Mouse (Mus musculus) MEL (cell line): Measurements from ENCODE around the gene Gm13271. TPM values are rescaled to one million over a fixed set of nuclear protein-coding genes. Genes with fewer than 3 reads are reported as not detected.

ENCODE experiments used
- DNase-seq: peaks from one replicate; pipeline ENCODE4 v3.0.0; 2011; ENCODE audit warnings: low read depth, low spot score
- H3K27ac ChIP-seq: 2 replicates; pipeline ENCODE4 v1.5.1; 2012; ENCODE audit warnings: low read depth, mild to moderate bottlenecking, control low read depth, low read length, moderate library complexity; ENCODE audit not compliant: control insufficient read depth
- H3K27me3 ChIP-seq, 2 experiments: fragments of 150-350 bp in 1 of 2; sonication (generic) in 1 of 2; 2 replicates each; pipeline ENCODE4 v1.6.1; 2012; ENCODE audit warnings: low read length in 2 of 2, mild to moderate bottlenecking in 2 of 2, improper control_type of control experiment in 1 of 2, moderate library complexity in 1 of 2; ENCODE audit not compliant: insufficient read depth in 2 of 2, control insufficient read depth in 1 of 2
- H3K36me3 ChIP-seq, 2 experiments: 2 replicates each; pipeline ENCODE4 v1.6.1; 2012 to 2014; ENCODE audit warnings: low read length in 2 of 2, improper control_type of control experiment in 1 of 2, inconsistent platforms in 1 of 2, mild to moderate bottlenecking in 1 of 2; ENCODE audit not compliant: insufficient read depth in 2 of 2, control insufficient read depth in 1 of 2
- H3K4me1 ChIP-seq, 2 experiments: fragments of 150-350 bp in 1 of 2; sonication (generic) in 1 of 2; 2 replicates each; pipeline ENCODE4 v1.6.1; 2012; ENCODE audit warnings: low read length in 2 of 2, improper control_type of control experiment in 1 of 2, mild to moderate bottlenecking in 1 of 2; ENCODE audit not compliant: insufficient read depth in 2 of 2, control insufficient read depth in 1 of 2
- H3K4me3 ChIP-seq, 2 experiments: fragments of 150-350 bp in 1 of 2; sonication (generic) in 1 of 2; 2 replicates each; pipeline ENCODE4 v1.5.1; 2012; ENCODE audit warnings: low read depth in 2 of 2, low read length in 2 of 2, mild to moderate bottlenecking in 2 of 2, moderate library complexity in 2 of 2, control low read depth in 1 of 2, improper control_type of control experiment in 1 of 2; ENCODE audit not compliant: control insufficient read depth in 1 of 2, insufficient read depth in 1 of 2
- H3K79me2 ChIP-seq: 2 replicates; pipeline ENCODE4 v1.6.1; 2012; ENCODE audit warnings: mild to moderate bottlenecking, low read length, moderate library complexity; ENCODE audit not compliant: control insufficient read depth, poor library complexity, insufficient read depth
- H3K9ac ChIP-seq: 2 replicates; pipeline ENCODE4 v1.6.1; 2012; ENCODE audit warnings: low read depth, mild to moderate bottlenecking, control low read depth, low read length, moderate library complexity; ENCODE audit not compliant: control insufficient read depth, poor library complexity, severe bottlenecking
- H3K9me3 ChIP-seq: fragments of 150-350 bp; sonication (generic); replicated peaks from 2 replicates; pipeline ENCODE4 v1.6.1; 2012; ENCODE audit warnings: mild to moderate bottlenecking, low read length, improper control_type of control experiment, moderate library complexity; ENCODE audit not compliant: insufficient read depth
- CHD2 ChIP-seq: IDR thresholded peaks from 2 replicates; pipeline ENCODE4 v1.6.1; 2011; ENCODE audit warnings: low read length, improper control_type of control experiment
- CTCF ChIP-seq, 3 experiments: IDR thresholded peaks in 2 of 3; conservative IDR thresholded peaks in 1 of 3; 2 replicates each; pipeline ENCODE4 v1.5.1; 2011 to 2012; ENCODE audit warnings: low read length in 3 of 3, low read depth in 2 of 3, mild to moderate bottlenecking in 2 of 3, improper control_type of control experiment in 1 of 3, inconsistent platforms in 1 of 3, mixed read lengths in 1 of 3, moderate library complexity in 1 of 3; ENCODE audit not compliant: control insufficient read depth in 1 of 3, insufficient read depth in 1 of 3, poor library complexity in 1 of 3, severe bottlenecking in 1 of 3
- ELF1 ChIP-seq: IDR thresholded peaks from 2 replicates; pipeline ENCODE4 v1.6.1; 2014; ENCODE audit warnings: low read depth, mild to moderate bottlenecking, inconsistent platforms, low read length, improper control_type of control experiment, moderate library complexity
- EP300 ChIP-seq, 2 experiments: IDR thresholded peaks; 2 replicates each; pipeline ENCODE4 v1.6.1; 2011; ENCODE audit warnings: improper control_type of control experiment in 2 of 2, low read length in 2 of 2, low read depth in 1 of 2, mild to moderate bottlenecking in 1 of 2
- HCFC1 ChIP-seq: IDR thresholded peaks from 2 replicates; pipeline ENCODE4 v1.6.1; 2012; ENCODE audit warnings: low read depth, mild to moderate bottlenecking, inconsistent platforms, low read length, improper control_type of control experiment, moderate library complexity
- KAT2A ChIP-seq: conservative IDR thresholded peaks from 2 replicates; pipeline ENCODE4 v1.6.1; 2012; ENCODE audit warnings: low read depth, low read length, improper control_type of control experiment, inconsistent platforms
- MAZ ChIP-seq: IDR thresholded peaks from 2 replicates; pipeline ENCODE4 v1.6.1; 2012; ENCODE audit warnings: low read depth, mild to moderate bottlenecking, inconsistent platforms, low read length, improper control_type of control experiment
- MXI1 ChIP-seq: IDR thresholded peaks from 2 replicates; pipeline ENCODE4 v1.6.1; 2011; ENCODE audit warnings: mild to moderate bottlenecking, low read depth, low read length, improper control_type of control experiment
- MYB ChIP-seq: IDR thresholded peaks from 2 replicates; pipeline ENCODE4 v1.6.1; 2011; ENCODE audit warnings: mild to moderate bottlenecking, low read depth, low read length, improper control_type of control experiment
- NELFE ChIP-seq: IDR thresholded peaks from 2 replicates; pipeline ENCODE4 v1.6.1; 2011; ENCODE audit warnings: low read depth, low read length, improper control_type of control experiment
- NRF1 ChIP-seq: IDR thresholded peaks from 2 replicates; pipeline ENCODE4 v1.6.1; 2014; ENCODE audit warnings: low read depth, mild to moderate bottlenecking, inconsistent platforms, low read length, improper control_type of control experiment, moderate library complexity; ENCODE audit not compliant: poor library complexity, insufficient read depth, severe bottlenecking
- POLR2A ChIP-seq, 2 experiments: IDR thresholded peaks; 2 replicates each; pipeline ENCODE4 v1.6.1; 2011 to 2012; ENCODE audit warnings: low read length in 2 of 2, mild to moderate bottlenecking in 2 of 2, control low read depth in 1 of 2, improper control_type of control experiment in 1 of 2, low read depth in 1 of 2, moderate library complexity in 1 of 2; ENCODE audit not compliant: control insufficient read depth in 1 of 2, insufficient read depth in 1 of 2, poor library complexity in 1 of 2
- RCOR1 ChIP-seq: IDR thresholded peaks from 2 replicates; pipeline ENCODE4 v1.6.1; 2012; ENCODE audit warnings: low read depth, mild to moderate bottlenecking, inconsistent platforms, low read length, improper control_type of control experiment
- SIN3A ChIP-seq: IDR thresholded peaks from 2 replicates; pipeline ENCODE4 v1.6.1; 2012; ENCODE audit warnings: low read length, improper control_type of control experiment, inconsistent platforms
- TBP ChIP-seq: IDR thresholded peaks from 2 replicates; pipeline ENCODE4 v1.8.0; 2011; ENCODE audit warnings: low read depth, low read length, improper control_type of control experiment
- TCF12 ChIP-seq: IDR thresholded peaks from 2 replicates; pipeline ENCODE4 v1.6.1; 2014; ENCODE audit warnings: low read depth, mild to moderate bottlenecking, inconsistent platforms, low read length, improper control_type of control experiment, moderate library complexity
- UBTF ChIP-seq: IDR thresholded peaks from 2 replicates; pipeline ENCODE4 v1.6.1; 2012; ENCODE audit warnings: low read depth, mild to moderate bottlenecking, inconsistent platforms, low read length, improper control_type of control experiment, moderate library complexity, borderline replicate concordance; ENCODE audit not compliant: insufficient read depth
- ZMIZ1 ChIP-seq: IDR thresholded peaks from 2 replicates; pipeline ENCODE4 v1.6.1; 2012; ENCODE audit warnings: low read depth, mild to moderate bottlenecking, inconsistent platforms, low read length, improper control_type of control experiment, moderate library complexity
- ZNF384 ChIP-seq: IDR thresholded peaks from 2 replicates; pipeline ENCODE4 v1.6.1; 2012; ENCODE audit warnings: low read depth, mild to moderate bottlenecking, inconsistent platforms, low read length, improper control_type of control experiment
- polyA plus RNA-seq, 2 experiments: library from polyadenylated mRNA; stranded (reverse) in 1 of 2; unstranded in 1 of 2; fragments of >175 nt in 1 of 2; fragments of >200 nt in 1 of 2; gene quantifications; 2 replicates each; pipeline versions ENCODE4 v1.2.1 to v1.2.4; 2012; ENCODE audit warnings: low replicate concordance in 2 of 2, low read depth in 1 of 2; ENCODE audit not compliant: insufficient read length in 2 of 2, insufficient read depth in 1 of 2, missing spikeins in 1 of 2
- total RNA-seq: library from RNA; depleted of rRNA; stranded (reverse); fragments of 300-350 nt; gene quantifications from 2 replicates; pipeline ENCODE4 v1.2.3, GENCODE M21; 2012

Gene Gm13271
- total and polyA plus RNA-seq, 3 experiments = not detected

DNA sequence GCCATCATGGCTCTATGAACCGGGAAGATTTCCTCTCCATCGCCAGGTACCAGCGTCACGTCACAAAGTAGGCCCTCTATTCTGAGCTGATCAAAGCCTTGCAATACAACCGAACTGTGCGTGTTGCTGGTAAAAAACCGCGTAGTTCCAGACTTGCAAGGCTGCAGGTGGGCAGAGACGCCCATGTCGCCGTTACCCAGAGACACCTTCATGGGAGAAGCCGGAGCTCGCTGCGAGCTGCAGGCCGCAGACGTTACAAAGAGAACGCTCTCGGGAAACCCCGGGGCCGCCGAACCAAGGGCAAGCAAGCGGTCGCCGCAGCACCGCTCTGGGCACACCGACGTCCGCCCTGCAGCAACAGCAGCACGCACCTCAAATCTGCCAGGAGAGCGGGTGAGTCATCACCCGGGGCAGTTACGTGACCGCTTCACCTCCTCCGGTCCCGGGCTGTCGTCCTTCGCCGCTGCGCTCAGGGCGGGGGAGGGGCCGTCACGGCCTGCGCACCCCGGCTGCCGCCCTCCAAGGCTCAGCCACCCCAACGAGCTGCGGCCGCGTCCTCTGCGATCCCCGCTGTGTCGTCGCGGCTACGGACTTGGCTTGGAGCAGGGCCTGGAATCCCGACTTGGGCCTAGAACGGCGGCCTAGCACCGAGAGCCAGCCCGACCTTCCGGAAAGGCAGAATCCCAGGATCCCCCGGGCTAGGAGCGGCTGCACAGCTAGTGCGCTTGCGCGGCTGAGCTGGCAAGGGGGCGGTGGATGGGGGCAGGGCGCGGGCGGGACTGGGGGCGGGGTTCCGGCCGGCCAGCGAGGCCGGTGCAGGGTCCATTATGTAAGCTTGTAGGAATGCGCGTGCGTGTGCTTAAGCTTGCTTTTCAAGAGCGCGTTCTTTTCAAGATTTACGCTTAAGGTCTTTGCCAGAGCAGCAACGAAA, 32.6 kb upstream of the Gm13271 start, which contains the start of the genes Gm26566 and Klhl9:
TSS of gene Gm26566 (plus strand) at position 15 of the 931 bp plus-strand sequence.
TSS of gene Klhl9 (minus strand) at position 675 of the 931 bp plus-strand sequence.
- H3K4me3 ChIP-seq = peak within 1 kb of the TSS; percentile 98 to 99
- peak; percentile 94 for DNase-seq
- peaks cover 17 to 22% of the 10 kb centered on the region in 2 experiments; a peak in 3 of 4 replicates for H3K36me3 ChIP-seq
- H3K9me3 ChIP-seq = no peaks in the 10 kb centered on the region
- TF ChIP-seq CHD2 (0 out of 2 replicates have a peak, but pooled peaks have one; percentile 27), EP300 (IDR thresholded peaks at IDR 0.05; ENCODE audit: low read depth in 1 of 2, low read length in 2 of 2) (0 out of 4 replicates have a peak, but pooled peaks of 1 of the 2 experiments have one; percentile 4), TCF12 (peak; percentile 59; the same call in 1 of the 2 replicates), MAZ (0 out of 2 replicates have a peak, but pooled peaks have one; percentile 59), NRF1 (peak; percentile 76), RCOR1 (0 out of 2 replicates have a peak, but pooled peaks have one; percentile 15), NELFE (peak; percentile 87), POLR2A (IDR thresholded peaks at IDR 0.05; ENCODE audit: control insufficient read depth in 1 of 2, insufficient read depth in 1 of 2, low read depth in 1 of 2, low read length in 2 of 2, poor library complexity in 1 of 2) (peak; percentile 80; a peak in 3 of 4 replicates), ZMIZ1 (no peak), ELF1 (peak; percentile 67; the same call in 1 of the 2 replicates), SIN3A (peak; percentile 55), MXI1 (peak; percentile 85; the same call in 1 of the 2 replicates), TBP (peak; percentile 57; the same call in 1 of the 2 replicates), ZNF384 (no peak), KAT2A (peak; percentile 60), MYB (no peak), HCFC1 (peak; percentile 83), UBTF (0 out of 2 replicates have a peak, but pooled peaks have one; percentile 45), CTCF (IDR thresholded peaks at IDR 0.05 in 2 of 3, conservative IDR thresholded peaks at IDR 0.05 in 1 of 3; ENCODE audit: control insufficient read depth in 1 of 3, insufficient read depth in 1 of 3, low read depth in 2 of 3, low read length in 3 of 3, poor library complexity in 1 of 3, severe bottlenecking in 1 of 3) (no peak)
- TF ChIP-seq, all 39 proteins: peak for 15
- peak within 1 kb of the TSS; percentile 89 for H3K27ac ChIP-seq
- H3K79me2 ChIP-seq = peaks cover 38% of the 10 kb centered on the region
- H3K27me3 ChIP-seq = no peaks in the 10 kb centered on the region; a peak in 1 of 4 replicates
- peak within 1 kb of the TSS; percentile 99 for H3K9ac ChIP-seq
- H3K4me1 ChIP-seq = peaks cover 15 to 17% of the 10 kb centered on the region in 2 experiments
